Mouse (Mus musculus) kidney, postnatal 36 days (tissue): ENCODE results near the gene Serf2.

ENCODE experiments used
- DNase-seq, 2 experiments: peaks; one replicate each; pipeline ENCODE4 v3.0.0; 2021 to 2022; ENCODE audit warnings: mixed read lengths in 2 of 2

Serf2 gene

DNA sequence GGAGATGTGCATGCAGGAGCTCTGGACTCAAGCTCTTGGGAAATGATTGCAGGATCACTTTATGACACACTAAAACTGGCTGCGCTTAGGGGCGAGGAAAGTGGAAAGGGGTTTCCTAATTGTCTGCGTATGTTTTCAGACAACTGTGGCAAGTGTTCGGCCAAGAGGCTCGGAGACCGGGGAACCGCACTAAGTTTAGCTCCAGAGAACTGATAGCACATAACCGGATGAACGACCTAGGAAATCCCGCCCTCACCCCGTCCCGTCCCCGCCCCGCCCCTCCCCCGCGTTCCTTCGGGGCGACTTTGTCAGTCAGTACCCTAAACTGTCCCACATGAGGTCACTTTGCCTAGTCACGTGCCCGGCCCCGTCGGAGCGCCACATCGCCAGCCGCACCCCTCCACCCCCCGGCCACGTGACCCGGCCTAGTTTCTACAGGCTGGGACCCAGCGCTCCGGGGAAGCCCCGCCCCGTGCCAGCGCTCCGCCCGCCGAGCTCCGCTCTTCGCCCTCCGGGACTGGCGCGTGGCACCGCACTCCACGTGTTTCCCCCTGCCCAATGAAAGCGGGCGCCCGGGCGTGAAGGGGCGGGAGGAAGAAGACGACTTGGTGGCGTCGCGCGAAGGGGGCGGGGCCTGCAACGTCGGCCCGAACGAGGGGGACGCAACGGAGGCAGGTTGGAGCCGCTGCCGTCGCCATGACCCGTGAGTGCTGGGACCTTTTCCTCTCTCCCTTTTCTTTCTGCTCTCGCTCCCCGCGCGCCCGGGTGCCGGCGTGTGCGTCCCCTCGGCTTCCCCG, at the start of gene Serf2:
Gene Serf2, plus strand, starts transcription at position 457 of the 797 bp plus-strand sequence.
- DNase-seq, result peak; percentile 100

DNA sequence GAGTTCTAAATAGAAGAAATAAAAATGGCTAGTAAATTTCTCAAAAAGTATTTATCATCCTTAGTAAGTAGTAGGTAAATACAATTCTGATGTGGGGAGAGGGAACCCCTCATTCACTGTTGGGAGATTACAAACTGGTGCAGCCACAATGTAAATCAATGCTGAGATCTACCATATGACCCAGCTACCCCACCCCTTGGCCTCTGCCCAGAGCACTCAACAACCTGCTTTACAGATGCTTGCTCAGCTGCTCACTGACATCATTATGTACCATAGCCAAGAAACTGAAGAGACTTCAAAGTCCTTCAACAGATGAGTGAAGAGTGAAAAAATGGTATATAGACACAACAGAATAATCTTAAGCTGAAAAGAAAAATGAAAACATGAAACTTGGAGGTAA, 45.7 kb upstream of the Serf2 start:
- peak; percentile 27 to 41 for DNase-seq

DNA sequence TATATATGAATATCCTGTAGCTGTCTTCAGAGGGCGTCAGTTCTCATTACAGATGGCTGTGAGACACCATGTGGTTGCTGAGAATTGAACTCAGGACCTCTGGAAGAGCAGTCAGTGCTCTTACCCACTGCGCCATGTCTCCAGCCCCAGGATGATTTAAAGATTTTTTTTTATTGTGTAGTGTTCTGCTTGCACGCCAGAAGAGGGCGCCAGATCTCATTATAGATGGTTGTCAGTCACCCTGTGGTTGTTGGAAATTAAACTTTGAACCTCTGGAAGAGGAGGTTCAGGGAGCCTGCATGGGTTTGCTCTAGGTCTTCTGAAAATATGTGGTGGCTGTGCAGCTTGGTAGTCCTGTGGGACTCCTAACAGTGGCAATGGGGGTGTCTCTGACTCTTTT, 40.8 kb upstream of the Serf2 start:
- peak; percentile 31 to 79 for DNase-seq

DNA sequence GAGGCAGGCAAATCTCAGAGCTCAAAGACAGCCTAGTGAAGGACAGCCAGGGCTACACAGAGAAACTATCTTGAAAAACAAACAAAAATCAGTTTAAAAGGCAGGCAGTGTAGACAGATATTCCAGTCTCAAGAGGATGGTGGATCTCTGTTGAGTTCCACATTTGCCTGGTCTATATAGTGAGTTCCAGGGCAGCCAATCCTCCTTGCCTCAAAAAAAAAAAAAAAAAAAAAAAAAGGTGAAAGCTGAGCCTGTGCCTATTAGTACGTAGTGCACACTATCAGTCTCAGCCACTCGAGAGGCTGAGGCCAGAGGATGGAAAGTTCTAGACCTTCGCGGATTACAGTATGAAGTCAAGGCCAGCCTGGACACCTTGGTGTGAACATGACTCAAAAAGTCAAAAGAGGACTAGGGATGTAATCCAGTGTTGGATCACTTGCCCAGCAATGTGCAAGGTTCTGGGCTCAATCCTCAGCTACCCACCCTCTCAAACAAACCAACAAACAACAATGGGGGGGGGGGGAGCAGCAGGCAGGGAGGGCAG, 36.1 kb upstream of the Serf2 start:
- DNase-seq, result peak in 1 of 2 experiments; percentile 31

DNA sequence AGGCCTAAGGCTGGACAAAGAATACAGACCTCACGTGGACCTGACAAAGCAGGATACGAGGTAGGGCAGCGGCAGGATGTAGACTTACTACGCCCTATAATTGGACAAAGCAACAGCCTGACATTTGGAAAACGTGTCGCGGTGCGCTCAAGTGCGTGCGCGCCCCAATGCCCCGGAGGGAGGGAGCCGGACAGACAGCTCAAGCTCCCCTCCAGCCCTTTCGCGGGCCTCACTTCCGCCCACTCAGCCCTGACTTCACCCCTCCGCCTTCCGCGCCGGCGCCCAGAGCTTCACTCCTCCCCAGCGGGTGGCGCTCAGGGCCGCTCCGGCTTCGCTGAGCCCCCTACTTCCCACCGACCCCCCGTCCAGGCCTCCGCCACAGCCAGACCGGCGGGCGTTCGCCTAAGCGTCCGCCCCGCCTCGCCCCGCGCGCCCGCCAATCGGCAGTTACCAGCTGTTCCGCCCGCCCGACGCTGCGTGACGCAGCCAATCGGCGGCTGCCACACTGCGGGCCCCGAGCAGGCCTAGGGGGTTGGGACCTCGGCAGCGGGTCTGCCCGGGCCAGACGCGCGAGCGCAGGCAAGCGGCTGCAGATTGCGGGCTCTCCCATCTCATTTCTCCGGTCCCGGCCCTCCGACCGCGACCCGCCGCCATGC, 35.5 kb upstream of the Serf2 start, which contains the start of the genes Pdia3 and Catsper2:
Gene Pdia3, plus strand, starts transcription at position 389 of the 656 bp plus-strand sequence.
Gene Catsper2, minus strand, starts transcription at position 406 of the 656 bp plus-strand sequence.
- DNase-seq, result peak; percentile 97 to 98

DNA sequence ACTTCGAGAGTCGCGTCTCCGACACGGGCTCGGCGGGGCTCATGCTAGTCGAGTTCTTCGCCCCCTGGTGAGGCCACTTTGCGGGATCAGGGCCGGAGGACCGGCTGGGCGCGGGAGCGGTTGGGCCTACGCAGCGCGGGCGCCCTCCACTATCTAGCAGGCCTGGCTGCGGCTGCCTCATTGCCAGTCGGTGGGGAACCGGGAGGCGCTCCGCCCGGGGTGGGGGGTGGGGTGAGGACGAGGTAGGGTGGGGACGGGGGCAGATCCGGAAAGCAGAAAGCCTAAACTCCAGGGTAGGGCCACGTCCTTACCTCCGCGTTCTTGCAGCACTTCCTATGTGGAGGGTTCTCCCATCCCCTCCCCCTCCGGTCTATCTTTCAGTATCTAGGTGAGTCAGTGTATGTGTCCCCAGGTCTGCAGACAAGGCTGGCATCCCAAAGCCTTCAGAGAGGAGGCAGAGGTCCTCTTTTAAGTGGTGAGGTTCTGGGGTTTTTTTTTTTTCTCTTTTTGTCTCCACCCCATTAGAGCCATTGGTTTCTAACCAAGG, 34.8 kb upstream of the Serf2 start:
- peak; percentile 52 to 59 for DNase-seq

DNA sequence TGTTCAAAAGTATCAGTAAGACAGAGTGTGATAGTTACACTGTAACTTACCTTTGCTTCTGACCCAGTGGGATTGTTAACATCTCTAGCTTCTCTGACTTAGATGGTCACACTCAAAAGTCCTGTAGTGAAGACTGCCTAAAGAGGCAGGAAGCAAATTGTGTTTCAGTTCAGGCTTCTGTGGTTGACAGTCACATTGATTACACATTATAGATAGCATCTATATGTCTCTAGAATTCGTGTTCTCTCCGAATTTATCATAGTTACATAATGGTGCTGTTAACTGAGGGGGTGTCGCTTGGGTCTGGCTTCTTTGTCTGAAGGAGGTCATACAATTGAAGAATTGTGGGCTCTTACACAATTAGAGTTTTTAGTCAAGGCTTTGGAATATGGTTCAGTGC, 33.9 kb upstream of the Serf2 start:
- no peak for DNase-seq

DNA sequence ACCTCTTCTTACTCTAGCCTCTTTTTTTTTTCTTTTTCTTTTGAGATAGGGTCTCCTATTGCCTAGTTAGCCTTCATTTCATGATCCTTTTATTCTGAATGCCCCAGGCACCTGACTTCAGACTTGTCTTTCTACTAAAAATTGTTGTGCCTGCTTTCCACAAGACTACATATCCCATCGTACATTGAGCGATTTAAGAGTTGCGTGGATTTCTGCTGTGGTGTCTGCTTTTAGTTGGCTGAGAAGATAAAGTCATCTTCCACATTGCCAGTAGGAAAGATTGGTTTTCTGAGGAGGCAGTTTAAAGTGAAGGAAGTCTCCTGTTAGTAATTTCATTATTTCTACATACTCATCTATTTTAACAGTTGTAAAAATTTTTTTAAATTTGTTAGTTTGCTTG, 33.4 kb upstream of the Serf2 start:
- no peak for DNase-seq

DNA sequence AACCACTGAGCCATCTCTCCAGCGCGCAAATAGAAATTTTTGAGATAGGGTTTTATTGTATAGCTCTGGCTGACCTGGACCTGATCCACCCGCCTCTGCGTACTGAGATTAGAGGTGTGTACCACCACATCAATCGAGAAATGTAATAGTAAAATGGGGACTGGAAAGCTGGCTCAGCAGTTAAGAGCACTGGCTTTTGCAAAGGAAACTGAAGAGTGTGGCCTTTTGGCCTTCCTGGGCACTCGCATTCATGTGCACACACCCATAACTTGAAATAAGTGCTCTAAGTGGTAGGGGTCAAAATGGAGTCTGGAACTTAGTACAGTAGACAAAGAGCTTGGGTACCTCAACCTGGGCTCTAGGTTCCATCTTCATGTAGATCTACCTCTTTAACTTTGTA, 32.6 kb upstream of the Serf2 start:
- peak in 1 of 2 experiments; percentile 9 for DNase-seq

DNA sequence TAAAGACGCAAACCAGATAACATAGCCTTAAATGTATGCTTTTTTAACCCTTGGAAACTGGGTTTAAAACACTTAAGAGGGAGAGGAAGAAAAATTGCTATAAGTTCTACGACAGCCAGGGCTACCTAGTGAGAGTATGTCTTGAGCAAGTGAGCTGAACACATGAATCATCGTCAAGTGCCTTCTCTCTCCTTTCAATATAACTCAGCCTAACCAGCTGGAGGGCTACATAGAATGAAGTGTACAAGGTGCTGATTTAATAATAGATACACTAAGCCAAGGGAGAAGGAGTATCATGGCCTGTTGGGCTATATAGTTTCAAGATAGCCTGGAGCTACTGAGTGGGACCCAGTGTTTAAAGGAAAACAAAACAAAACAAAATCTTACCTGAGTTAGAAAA, 30.5 kb upstream of the Serf2 start:
- DNase-seq, result no peak

DNA sequence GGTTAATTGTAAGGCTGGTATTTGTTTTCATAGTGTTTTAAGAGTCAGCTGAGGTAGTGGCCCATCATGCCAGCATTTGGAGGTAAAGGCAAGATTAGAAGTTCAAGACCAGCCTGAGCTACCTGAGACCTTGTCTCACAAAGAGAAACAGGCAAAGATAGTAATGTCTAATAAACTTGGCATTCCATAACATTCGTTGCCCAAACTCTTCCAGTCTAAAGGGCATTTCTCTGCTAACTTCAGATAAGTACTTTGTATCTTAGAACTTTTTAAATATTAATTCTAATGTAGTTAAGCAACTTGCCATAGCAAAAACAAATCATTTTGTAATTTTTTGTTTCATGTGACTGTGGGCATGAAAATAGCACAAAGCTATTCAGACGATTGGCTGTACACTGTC, 25.8 kb upstream of the Serf2 start:
- no peak for DNase-seq

DNA sequence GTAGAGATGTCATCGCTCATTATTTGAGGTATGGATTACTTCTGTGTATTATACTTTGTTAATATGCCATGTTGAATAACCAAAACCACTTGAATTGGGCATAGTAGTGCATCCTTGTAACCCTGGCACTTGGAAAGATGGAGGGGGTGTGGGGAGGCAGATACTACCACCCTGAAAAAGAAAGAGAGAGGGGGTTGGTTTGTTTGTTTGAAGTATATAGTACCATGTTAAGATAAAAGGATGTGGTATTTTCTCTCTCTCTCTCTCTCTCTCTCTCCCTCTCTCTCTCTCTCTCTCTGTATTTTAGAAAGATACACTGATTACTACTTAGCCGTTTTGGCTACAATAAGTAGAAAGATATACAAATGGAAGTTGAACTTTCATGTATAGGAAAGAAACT, 23.1 kb upstream of the Serf2 start:
- no peak for DNase-seq

DNA sequence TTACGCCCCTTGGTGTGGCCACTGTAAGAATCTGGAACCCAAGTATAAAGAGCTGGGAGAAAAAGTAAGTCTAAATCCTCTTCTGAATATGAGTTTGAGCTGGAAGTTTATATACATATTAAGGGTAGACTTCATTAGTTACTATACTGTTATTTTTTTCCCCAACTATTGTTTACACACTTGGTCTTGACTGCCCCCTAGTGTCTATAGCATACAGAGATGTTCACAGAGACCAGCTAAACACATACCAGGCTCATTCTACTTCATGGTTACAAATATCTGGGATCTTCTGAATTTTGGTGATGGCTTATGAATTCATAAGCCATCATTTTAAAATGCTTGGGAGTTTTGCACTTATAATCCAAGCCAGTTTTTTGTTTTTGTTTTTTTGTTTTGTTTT, 14.1 kb upstream of the Serf2 start:
- no peak for DNase-seq

DNA sequence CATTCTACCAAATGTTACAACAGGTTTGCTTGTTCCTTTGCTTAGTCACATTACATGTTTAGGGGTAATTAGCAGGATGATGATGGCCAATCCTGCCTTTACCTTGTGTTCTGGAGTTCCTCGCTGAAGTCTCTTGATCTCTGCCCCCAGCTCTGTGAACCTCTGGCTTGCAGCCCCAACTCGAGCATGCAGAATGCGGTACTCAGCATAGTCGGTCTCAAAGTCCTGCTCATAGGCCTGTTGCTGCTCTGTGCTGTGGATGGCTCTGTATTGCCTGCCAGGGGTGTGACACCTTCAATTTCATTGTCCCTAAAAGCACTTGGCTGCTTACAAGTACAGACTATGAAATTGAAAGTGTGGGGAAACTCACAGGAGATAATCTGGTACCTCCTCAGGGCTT, 9.2 kb upstream of the Serf2 start:
- peak; percentile 79 to 82 for DNase-seq

DNA sequence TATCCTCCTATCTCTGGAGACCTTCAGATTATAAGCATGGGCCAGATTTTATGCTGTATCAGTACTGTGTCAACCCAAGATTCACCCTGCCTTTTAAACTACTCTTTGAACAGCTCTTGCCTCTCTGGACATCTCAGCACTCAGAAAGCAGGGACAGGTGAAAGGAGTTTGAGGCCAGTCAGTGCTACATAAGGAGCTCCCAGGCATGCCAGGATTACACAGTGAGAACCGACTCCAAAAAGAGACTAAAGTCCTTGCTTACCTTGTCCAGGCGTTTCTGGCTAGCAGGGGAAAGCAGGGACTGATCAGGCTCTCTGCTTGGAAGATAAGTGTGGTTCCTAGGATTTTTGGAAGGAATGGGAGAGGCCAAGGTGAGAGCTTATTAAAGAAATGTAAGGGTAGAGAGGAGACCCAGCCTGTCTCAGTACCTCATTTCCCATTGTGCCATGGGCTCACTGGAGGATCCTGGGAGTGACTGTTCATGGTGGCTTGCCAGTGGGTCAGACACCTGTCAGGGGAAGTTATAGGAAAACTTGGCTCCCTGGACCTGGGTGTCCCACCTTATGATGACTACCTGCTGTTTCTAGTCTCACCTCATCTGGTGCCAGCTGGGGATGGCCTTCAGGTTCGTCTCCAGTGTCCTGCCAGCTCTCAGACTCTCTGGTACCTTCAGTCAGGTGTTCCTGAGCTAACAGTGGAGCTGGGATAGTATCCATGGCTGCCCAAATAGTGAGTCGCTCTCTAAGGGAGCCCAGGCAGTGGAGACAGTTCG, 8.0 kb upstream of the Serf2 start:
- no peak for DNase-seq

DNA sequence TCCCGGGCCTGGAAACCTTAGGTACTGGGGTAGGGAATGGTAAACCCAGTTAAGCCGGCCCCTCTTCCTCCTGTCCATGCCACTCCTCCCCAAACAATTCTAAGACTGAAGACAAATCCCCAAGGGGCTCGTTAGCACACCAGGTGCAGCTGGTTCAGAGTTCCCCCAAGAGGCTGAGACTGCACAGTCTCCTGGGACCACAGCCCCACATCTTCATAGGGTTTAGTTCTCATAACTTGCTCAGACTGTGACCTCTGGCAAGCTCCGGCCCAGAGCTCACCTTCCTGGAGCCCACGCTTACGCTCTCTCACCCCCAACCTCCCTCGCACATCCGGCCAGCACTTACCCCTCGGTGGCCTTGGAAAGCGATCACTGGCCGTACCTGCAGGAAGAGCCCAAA, 7.2 kb upstream of the Serf2 start:
- DNase-seq, result no peak

DNA sequence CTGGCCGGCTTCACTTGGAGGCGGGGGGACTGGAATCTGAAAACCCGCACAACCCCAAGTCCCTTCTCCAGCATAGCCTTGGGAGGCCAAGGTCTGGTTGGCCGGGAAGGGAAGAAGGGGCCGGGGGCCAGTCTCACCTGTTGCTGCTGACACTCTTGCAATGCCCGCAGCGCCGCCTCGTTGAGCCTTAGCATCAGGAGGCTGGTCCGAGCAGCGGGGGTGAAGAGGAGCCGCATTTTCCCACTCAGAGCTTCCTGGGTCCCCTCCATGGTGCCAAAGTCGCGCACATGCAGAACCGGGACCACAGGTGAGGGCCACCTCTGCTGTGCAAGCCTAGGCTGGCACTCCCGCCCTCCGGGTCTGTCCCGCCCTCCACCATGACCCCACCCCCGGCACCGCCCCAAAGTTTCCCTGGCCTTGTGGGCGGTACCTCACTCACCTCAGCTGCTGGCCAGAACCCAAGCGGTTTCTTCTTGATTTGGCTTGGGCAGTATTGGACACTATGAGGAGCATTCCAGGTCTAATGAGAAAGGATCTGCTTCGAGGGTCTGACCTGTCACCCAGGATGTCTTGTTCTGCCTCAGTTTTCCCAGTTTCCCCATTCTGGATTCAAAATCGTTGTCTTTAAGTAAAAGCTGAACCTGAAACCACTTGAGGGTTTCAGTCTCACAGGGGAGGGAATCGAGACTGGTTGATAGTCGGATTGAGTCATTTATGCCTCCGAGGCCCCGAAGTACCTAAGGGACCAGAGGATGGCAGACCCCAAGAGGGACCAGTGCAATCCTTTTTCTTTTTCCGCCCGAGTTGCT, 6.5 kb upstream of the Serf2 start:
- peak; percentile 92 to 96 for DNase-seq

DNA sequence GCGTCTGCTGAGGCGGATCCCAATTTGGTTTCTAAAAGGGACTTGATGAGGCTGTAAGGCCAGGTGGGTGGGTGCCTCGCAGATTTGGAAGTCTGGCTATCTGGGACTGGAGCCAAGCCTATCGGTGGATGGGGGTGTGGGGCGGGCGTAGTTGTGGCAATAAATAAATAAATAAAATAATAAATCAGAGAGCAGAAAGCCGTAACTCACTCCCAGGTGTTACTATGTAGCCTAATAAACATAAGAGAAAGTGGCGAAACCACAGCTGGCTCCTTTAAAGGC, 6.0 kb upstream of the Serf2 start:
- DNase-seq, result no peak

DNA sequence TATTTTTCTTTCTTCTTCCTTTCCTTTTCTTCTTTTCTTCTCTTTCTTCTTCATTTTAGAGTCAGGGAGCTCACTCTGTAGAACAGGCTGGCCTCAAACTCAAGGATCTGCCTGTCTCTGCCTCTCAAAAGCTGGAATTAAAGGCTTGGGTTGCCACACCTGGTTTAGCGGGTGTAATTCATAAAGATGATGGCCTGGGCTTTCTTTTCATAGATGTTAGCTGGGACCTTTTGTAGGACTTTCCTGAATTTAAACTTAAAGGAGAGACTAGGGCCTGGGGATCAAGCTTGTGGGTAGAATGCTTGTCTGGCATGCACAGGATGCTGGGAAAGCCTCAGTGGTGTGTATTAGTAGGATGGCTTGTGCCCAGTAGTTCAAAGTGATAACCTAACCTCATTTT, 4.8 kb upstream of the Serf2 start, which contains the start of gene Ell3:
Gene Ell3, minus strand, starts transcription at position 101 of the 400 bp plus-strand sequence.
- DNase-seq, result no peak

DNA sequence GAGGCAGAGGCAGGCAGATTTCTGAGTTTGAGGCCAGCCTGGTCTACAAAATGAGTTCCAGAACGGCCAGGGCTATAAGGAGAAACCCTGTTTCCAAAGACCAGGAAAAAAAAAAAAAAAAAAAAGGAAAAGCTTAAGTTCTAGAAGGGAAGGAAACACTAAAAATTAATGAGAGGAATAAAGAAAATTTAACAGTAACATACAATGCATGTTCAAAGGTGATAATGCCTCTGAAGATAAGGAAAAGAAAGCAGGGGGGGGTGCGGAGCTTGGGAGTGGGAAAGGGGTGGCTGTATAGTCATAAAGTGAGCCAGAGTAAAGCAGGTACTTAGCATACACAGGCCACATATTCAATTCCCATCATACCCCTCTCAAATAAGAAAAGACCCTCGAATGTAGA, 3.9 kb upstream of the Serf2 start:
- DNase-seq, result no peak

DNA sequence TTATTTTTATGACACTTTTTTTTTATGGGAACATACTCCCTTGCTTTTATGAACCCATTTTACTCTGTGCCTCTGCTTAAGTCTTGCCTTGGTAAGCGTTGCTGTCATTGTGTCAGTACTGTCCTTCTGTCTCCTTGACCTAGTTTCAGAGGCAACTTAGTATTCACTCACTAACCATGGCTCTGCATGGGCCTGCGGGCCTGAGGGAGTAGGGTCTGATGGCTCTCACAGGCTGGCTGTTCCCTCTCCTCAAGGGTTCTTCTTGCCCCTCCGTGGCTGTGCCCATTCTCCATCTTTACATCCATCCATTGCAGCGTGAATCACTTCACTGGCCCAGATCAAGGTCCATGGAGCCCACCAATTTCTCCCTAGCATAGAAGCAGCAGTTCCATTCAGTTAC, 2.5 kb upstream of the Serf2 start:
- no peak for DNase-seq

DNA sequence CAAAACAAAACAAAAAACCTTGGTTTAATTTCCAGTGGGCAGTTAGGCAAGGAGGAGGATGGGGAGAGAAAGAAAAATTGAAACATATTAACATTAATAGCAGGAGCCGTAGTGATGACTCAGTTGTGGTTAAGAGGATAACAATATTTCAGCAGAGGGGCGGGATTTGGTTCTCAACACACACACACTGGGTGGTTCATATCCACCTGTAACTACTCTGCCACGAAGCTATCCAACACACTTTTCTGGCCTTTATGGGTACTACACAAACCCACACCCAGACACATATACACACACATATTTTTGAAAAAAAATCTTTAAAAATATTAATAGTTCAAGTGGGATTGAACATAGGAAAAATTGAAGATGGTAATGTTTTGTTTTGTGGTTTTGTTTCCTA, 2.0 kb upstream of the Serf2 start:
- no peak for DNase-seq
